Mouse (Mus musculus) limb, embryonic 14.5 days (tissue): ENCODE data around the gene Rhbdl3. TPM values are rescaled to one million over a fixed set of nuclear protein-coding genes. Genes with fewer than 3 reads are reported as not detected.

ENCODE experiments used
- ATAC-seq: fragments of 200-750 bp; cut with Nextera tagmentation; 2 replicates; pipeline ENCODE4 v1.8.0; 2017; ENCODE audit warnings: low read depth, moderate number of reproducible peaks, moderate TSS enrichment; ENCODE audit not compliant: low FRiP score
- DNase-seq: peaks from one replicate; pipeline ENCODE4 v3.0.0-alpha.2; 2015; ENCODE audit warnings: low spot score
- H3K27ac ChIP-seq: fragments of 300-500 bp; sonication (generic); replicated peaks from 2 replicates; pipeline ENCODE4 v1.5.1; 2014; ENCODE audit warnings: low read depth, mild to moderate bottlenecking, low read length, moderate library complexity, mixed read lengths
- H3K27me3 ChIP-seq: fragments of 300-500 bp; sonication (generic); 2 replicates; pipeline ENCODE4 v1.6.1; 2014; ENCODE audit warnings: low read length, mixed read lengths; ENCODE audit not compliant: control insufficient read depth, insufficient read depth
- H3K36me3 ChIP-seq: fragments of 300-500 bp; sonication (generic); 2 replicates; pipeline ENCODE4 v1.6.1; 2014; ENCODE audit warnings: mild to moderate bottlenecking, low read length, moderate library complexity, mixed read lengths; ENCODE audit not compliant: control insufficient read depth, insufficient read depth
- H3K4me1 ChIP-seq: fragments of 300-500 bp; sonication (generic); 2 replicates; pipeline ENCODE4 v1.6.1; 2014; ENCODE audit warnings: antibody characterized with exemption, low read length, mixed read lengths; ENCODE audit not compliant: control insufficient read depth, insufficient read depth
- H3K4me2 ChIP-seq: fragments of 300-500 bp; sonication (generic); replicated peaks from 2 replicates; pipeline ENCODE4 v1.6.1; 2014; ENCODE audit warnings: low read depth, mild to moderate bottlenecking, low read length, moderate library complexity; ENCODE audit not compliant: severe bottlenecking
- H3K4me3 ChIP-seq: fragments of 300-500 bp; sonication (generic); replicated peaks from 2 replicates; pipeline ENCODE4 v1.5.1; 2014; ENCODE audit warnings: low read length
- H3K9ac ChIP-seq: fragments of 300-500 bp; sonication (generic); 2 replicates; pipeline ENCODE4 v1.6.1; 2014; ENCODE audit warnings: mild to moderate bottlenecking, low read depth, low read length, moderate library complexity; ENCODE audit not compliant: severe bottlenecking
- H3K9me3 ChIP-seq: fragments of 300-500 bp; sonication (generic); 2 replicates; pipeline ENCODE4 v1.6.1; 2016; ENCODE audit warnings: low read length; ENCODE audit not compliant: control insufficient read depth
- POLR2A ChIP-seq: fragments of 200-500 bp; IDR thresholded peaks from 2 replicates; pipeline ENCODE4 v1.8.0; 2012; ENCODE audit warnings: inconsistent platforms, mild to moderate bottlenecking, moderate library complexity, borderline replicate concordance; ENCODE audit not compliant: insufficient read depth, insufficient read length; ENCODE audit errors: extremely low read depth
- WGBS: fragments of 180-500 bp; shearing (Covaris S2); extraction: QIAGEN DNeasy Blood & Tissue Kit; methylation state at CpG from one replicate; pipeline ENCODE4 v1.1.7; 2014; 5-methylcytosine and 5-hydroxymethylcytosine counted together
- polyA plus RNA-seq, 2 experiments: library from polyadenylated mRNA; depleted of rRNA in 1 of 2; stranded (reverse) in 1 of 2; unstranded in 1 of 2; fragments of >200 nt; fragmentation: Nextera tagmentation in 1 of 2; extraction: Ambion mirVana in 1 of 2; gene quantifications; 2 replicates each; pipeline versions ENCODE4 v1.2.1 to v1.2.3; 2012 to 2014

The Rhbdl3 gene
- polyA plus RNA-seq (2012; rRNA removed): 6.0 and 6.8 TPM in 2 replicates
- polyA plus RNA-seq (2014; fragmentation: Nextera tagmentation; extraction: Ambion mirVana): 4.8 and 6.1 TPM in 2 replicates

GRCm38 (mm10) chr11:80300551-80301315 lies at the start of gene Rhbdl3:
Rhbdl3 (plus strand) TSS chr11:80300912.
- Histone ChIP-seq H3K4me2 (peak within 1 kb of the TSS; percentile 99), H3K4me3 (peak within 1 kb of the TSS; percentile 68), H3K9ac (peak within 1 kb of the TSS; percentile 57), H3K27me3 (peaks cover 41% of the 10 kb centered on the region), H3K36me3 (no peaks in the 10 kb centered on the region), H3K9me3 (no peaks in the 10 kb centered on the region), H3K4me1 (peaks cover 16% of the 10 kb centered on the region; the same call in 1 of the 2 replicates), H3K27ac (no peak within 1 kb of the TSS)
- under 1% methylated on average over 41 of the region's 81 CpGs for WGBS
- no peak for TF ChIP-seq POLR2A
- DNase-seq: peak; percentile 21
- ATAC-seq: peak; percentile 62

DNA sequence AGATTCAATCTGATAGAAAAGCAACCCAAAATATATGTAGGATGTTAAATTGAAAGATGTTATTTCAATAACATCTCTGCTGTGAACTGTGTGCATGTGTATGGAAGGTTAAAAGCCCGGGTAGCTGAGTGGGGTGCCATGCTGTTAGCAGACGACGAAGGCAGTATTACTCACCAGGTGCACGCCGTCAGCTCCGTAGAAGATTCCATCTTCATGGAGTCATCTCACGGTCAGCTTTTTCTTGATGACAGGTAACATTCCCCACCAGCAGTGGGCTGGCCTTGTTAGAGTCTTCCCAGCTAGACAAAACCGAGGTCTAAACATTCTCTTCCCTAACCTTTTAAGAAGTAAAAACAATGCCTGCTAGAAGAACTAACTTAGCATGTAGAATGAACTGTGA lies 36.6 kb upstream of the Rhbdl3 start:
- DNase-seq: no peak
- TF ChIP-seq POLR2A: no peak
- Histone ChIP-seq H3K36me3 (peaks cover 50% of the 10 kb centered on the region), H3K27ac (no peak overlapping the region), H3K9ac (no peak overlapping the region), H3K4me3 (no peak overlapping the region), H3K27me3 (no peaks in the 10 kb centered on the region), H3K4me2 (no peak overlapping the region), H3K9me3 (no peaks in the 10 kb centered on the region), H3K4me1 (no peaks in the 10 kb centered on the region)
- WGBS: 95% methylated on average over 8 of the region's 8 CpGs
- ATAC-seq: no peak

DNA sequence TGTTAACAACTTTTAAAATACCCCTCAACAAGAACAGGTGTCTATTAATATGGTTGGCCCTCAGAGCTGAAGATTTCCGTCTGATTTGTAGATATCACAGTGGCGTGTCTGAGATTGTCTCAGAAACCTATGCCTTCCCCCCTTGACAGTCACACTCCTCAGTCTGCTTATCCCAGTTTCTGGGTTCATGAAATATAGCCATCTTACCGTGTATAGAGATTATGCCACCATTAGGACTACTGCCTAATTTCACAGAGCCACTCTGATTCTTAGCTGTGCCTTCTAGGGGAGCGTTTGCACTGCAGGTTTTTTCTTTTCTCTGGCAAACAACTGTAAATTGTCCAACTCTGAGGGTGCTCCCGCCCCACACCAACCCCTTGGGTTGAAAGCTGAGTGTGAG lies 29.6 kb upstream of the Rhbdl3 start:
- DNase-seq: no peak
- H3K4me2 ChIP-seq: no peak overlapping the region
- TF ChIP-seq POLR2A: no peak
- WGBS: 78% methylated on average over 5 of the region's 5 CpGs
- H3K9me3 ChIP-seq: peaks cover 4% of the 10 kb centered on the region; the same call in 1 of the 2 replicates
- ATAC-seq: no peak
- H3K9ac ChIP-seq: no peak overlapping the region
- no peaks in the 10 kb centered on the region for H3K4me1 ChIP-seq
- no peak overlapping the region for H3K27ac ChIP-seq
- peaks cover 10% of the 10 kb centered on the region for H3K36me3 ChIP-seq
- no peaks in the 10 kb centered on the region for H3K27me3 ChIP-seq
- no peak overlapping the region for H3K4me3 ChIP-seq

- Histone ChIP-seq H3K36me3 (no peaks in the 10 kb centered on the region), H3K4me3 (no peak overlapping the region), H3K27me3 (no peaks in the 10 kb centered on the region), H3K9ac (no peak overlapping the region), H3K27ac (no peak overlapping the region), H3K4me2 (no peak overlapping the region), H3K4me1 (no peaks in the 10 kb centered on the region), H3K9me3 (peaks cover 4% of the 10 kb centered on the region; the same call in 1 of the 2 replicates)
- WGBS: 61% methylated on average over 3 of the region's 3 CpGs
- no peak for TF ChIP-seq POLR2A
- ATAC-seq (no peak), DNase-seq (no peak)
These were observed 25.7 kb upstream of the Rhbdl3 start for GRCm38 (mm10) chr11:80275011-80275410.

DNA sequence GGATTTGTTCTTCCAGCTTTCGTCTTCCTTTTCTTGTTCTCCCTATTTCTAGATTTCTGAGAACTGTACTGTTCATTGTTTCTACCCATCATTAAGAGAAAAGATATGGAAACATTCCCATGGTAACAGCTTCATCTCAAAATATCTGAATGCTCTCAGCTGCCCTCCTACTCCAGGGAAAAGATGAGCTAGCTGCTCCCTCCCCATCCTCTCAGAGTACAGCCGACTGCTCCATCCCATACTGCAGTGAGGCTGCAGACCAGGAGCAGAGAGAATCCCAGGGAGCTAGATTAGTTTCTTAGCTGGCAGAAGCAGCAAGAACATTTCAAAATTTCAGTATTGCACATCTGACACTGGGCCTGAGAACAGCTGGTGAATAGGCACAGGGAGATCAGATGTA lies 22.7 kb upstream of the Rhbdl3 start:
- no peak for TF ChIP-seq POLR2A
- no peak overlapping the region for H3K27ac ChIP-seq
- H3K9ac ChIP-seq: no peak overlapping the region
- ATAC-seq (no peak), DNase-seq (no peak)
- WGBS: 74% methylated on average over 2 of the region's 2 CpGs
- no peak overlapping the region for H3K4me3 ChIP-seq
- peaks cover 4% of the 10 kb centered on the region; the same call in 1 of the 2 replicates for H3K9me3 ChIP-seq
- H3K4me2 ChIP-seq: no peak overlapping the region
- H3K36me3 ChIP-seq: no peaks in the 10 kb centered on the region
- no peaks in the 10 kb centered on the region for H3K27me3 ChIP-seq
- no peaks in the 10 kb centered on the region for H3K4me1 ChIP-seq
